Mouse (Mus musculus) urinary bladder, postnatal 0 days (tissue): ENCODE data around the gene Col26a1. TPM values are rescaled to one million over a fixed set of nuclear protein-coding genes. Genes with fewer than 3 reads are reported as not detected.

Source experiments
- polyA plus RNA-seq: library from polyadenylated mRNA; unstranded; fragments of >200 nt; fragmentation: Nextera tagmentation; extraction: Ambion mirVana; gene quantifications from 2 replicates; pipeline ENCODE4 v1.2.1, GENCODE M21; 2015

The Col26a1 gene
- 0.85 and 1.8 TPM in 2 replicates for polyA plus RNA-seq

GRCm38 (mm10) chr5:136882788-136883439, at the start of gene Col26a1:
Gene Col26a1, minus strand, starts transcription at chr5:136883209.

GRCm38 (mm10) chr5:136907991-136908857, 25.2 kb upstream of the Col26a1 start, which contains the start of gene Ift22:
Gene Ift22, plus strand, starts transcription at chr5:136908150.

GRCm38 (mm10) chr5:136692784-136693183, 190.2 kb downstream of the Col26a1 start, which contains the start of gene Myl10:
Gene Myl10, plus strand, starts transcription at chr5:136693146.

Other genes starting within 250 kb of the Col26a1 start
- not detected in 2 replicates for gene Myl10, start 190.1 kb downstream of the Col26a1 start, polyA plus RNA-seq
- gene Ift22, start 24.9 kb upstream of the Col26a1 start, polyA plus RNA-seq = 27.6 and 29.5 TPM in 2 replicates
- gene Fis1, start 70.1 kb upstream of the Col26a1 start, polyA plus RNA-seq = 182 and 204 TPM in 2 replicates
- gene Cldn15, start 83.4 kb upstream of the Col26a1 start, polyA plus RNA-seq = 12.9 and 18.4 TPM in 2 replicates
- 31.9 and 35.8 TPM in 2 replicates for gene Plod3, start 103.8 kb upstream of the Col26a1 start, polyA plus RNA-seq
- gene Znhit1, start 104.8 kb upstream of the Col26a1 start, polyA plus RNA-seq = 81.4 and 83.5 TPM in 2 replicates
- 0.07 TPM in 2 replicates for gene Vgf, start 143.2 kb upstream of the Col26a1 start, polyA plus RNA-seq
- gene Ap1s1, start 162.9 kb upstream of the Col26a1 start, polyA plus RNA-seq = 138 and 150 TPM in 2 replicates
- 2.4 and 4.6 TPM in 2 replicates for gene Serpine1, start 189.1 kb upstream of the Col26a1 start, polyA plus RNA-seq
- gene Trim56, start 233.0 kb upstream of the Col26a1 start, polyA plus RNA-seq = 6.0 and 8.6 TPM in 2 replicates